Mouse (Mus musculus) heart, postnatal 0 days (tissue): Measurements from ENCODE around the gene Agbl3.

Experiments used
- CTCF ChIP-seq: IDR thresholded peaks from 2 replicates; pipeline ENCODE4 v1.5.1; 2016; ENCODE audit warnings: antibody characterized with exemption, control low read depth, low read depth
- EP300 ChIP-seq: IDR thresholded peaks from 2 replicates; pipeline ENCODE4 v1.6.1; 2016; ENCODE audit warnings: antibody characterized with exemption, low read depth

DNA sequence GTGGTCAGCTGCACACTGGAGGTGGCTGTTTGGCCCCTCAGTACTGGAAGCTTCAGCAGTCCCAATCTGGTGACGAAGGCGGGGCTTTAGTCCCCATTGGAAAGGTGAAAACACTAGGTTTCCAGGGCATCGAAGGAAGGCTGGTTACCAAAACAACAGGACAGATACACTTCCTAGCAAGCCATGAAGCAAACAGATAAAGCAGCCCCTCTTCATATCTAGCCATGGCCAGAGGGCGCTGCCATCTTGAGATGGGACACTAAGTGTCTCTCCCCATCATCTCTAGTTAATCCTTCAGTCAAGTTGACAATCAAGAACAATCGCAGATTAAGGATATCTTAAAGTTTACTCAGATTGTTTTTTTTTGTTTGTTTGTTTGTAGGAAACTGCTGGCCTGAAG lies 14.5 kb upstream of the Agbl3 start:
- TF ChIP-seq CTCF (no peak), EP300 (no peak)
